Mouse (Mus musculus) ES-Bruce4 (cell line): ENCODE results near the gene 1700025G04Rik. TPM values are rescaled to one million over a fixed set of nuclear protein-coding genes. Genes with fewer than 3 reads are reported as not detected.

Experiments used
- H3K27ac ChIP-seq: 2 replicates; pipeline ENCODE4 v1.5.1; 2012; ENCODE audit warnings: low read length, inconsistent platforms; ENCODE audit not compliant: insufficient read depth
- H3K27me3 ChIP-seq: 2 replicates; pipeline ENCODE4 v1.6.1; 2012; ENCODE audit warnings: mild to moderate bottlenecking, low read length, inconsistent platforms; ENCODE audit not compliant: control insufficient read depth, poor library complexity, insufficient read depth, severe bottlenecking
- H3K36me3 ChIP-seq: 2 replicates; pipeline ENCODE4 v1.6.1; 2012; ENCODE audit warnings: inconsistent platforms, mild to moderate bottlenecking, low read length, moderate library complexity; ENCODE audit not compliant: control insufficient read depth, poor library complexity, insufficient read depth, severe bottlenecking
- H3K4me1 ChIP-seq: one replicate; pipeline ENCODE4 v1.8.1; 2011; ENCODE audit warnings: low read length; ENCODE audit not compliant: control insufficient read depth, insufficient read depth
- H3K4me3 ChIP-seq: 2 replicates; pipeline ENCODE4 v1.5.1; 2011; ENCODE audit warnings: low read depth, mild to moderate bottlenecking, low read length
- H3K9ac ChIP-seq: 2 replicates; pipeline ENCODE4 v1.6.1; 2012; ENCODE audit warnings: low read depth, mild to moderate bottlenecking, inconsistent platforms; ENCODE audit not compliant: poor library complexity, severe bottlenecking
- H3K9me3 ChIP-seq: replicated peaks from 2 replicates; pipeline ENCODE4 v1.6.1; 2012; ENCODE audit warnings: mild to moderate bottlenecking, low read length, inconsistent platforms; ENCODE audit not compliant: control insufficient read depth, poor library complexity, insufficient read depth, severe bottlenecking
- CTCF ChIP-seq: IDR thresholded peaks from one replicate; pipeline ENCODE4 v1.8.1; 2011; ENCODE audit warnings: low read depth, low read length
- EP300 ChIP-seq: IDR thresholded peaks from 2 replicates; pipeline ENCODE4 v1.6.1; 2011; ENCODE audit warnings: low read depth, low read length; ENCODE audit not compliant: insufficient read depth
- POLR2A ChIP-seq: IDR thresholded peaks from one replicate; pipeline ENCODE4 v1.8.1; 2011; ENCODE audit warnings: low read length; ENCODE audit not compliant: insufficient read depth
- polyA plus RNA-seq: library from polyadenylated mRNA; stranded (reverse); fragments of >200 nt; gene quantifications from 2 replicates; pipeline ENCODE4 v1.2.4, GENCODE M21; 2011; ENCODE audit warnings: low read depth; ENCODE audit not compliant: missing spikeins, insufficient read depth, insufficient read length

1700025G04Rik gene
- polyA plus RNA-seq, 1 experiment: 14.3 TPM

- TF ChIP-seq CTCF (no peak), POLR2A (no peak), EP300 (no peak)
- H3K4me3 ChIP-seq: no peak overlapping the region
Measured at GRCm38 (mm10) chr1:151985056-151985455, 104.9 kb downstream of the 1700025G04Rik start.

GRCm38 (mm10) chr1:151983991-151984390, 105.9 kb downstream of the 1700025G04Rik start:
- H3K27ac ChIP-seq: no peak overlapping the region
- TF ChIP-seq POLR2A (no peak), EP300 (0 out of 2 replicates have a peak, but pooled peaks have one; percentile 37), CTCF (no peak)
- H3K9me3 ChIP-seq: no peaks in the 10 kb centered on the region

More at GRCm38 (mm10) chr1:151985056-151985455, 104.9 kb downstream of the 1700025G04Rik start:
- Histone ChIP-seq H3K27ac (no peak overlapping the region), H3K36me3 (no peaks in the 10 kb centered on the region), H3K9ac (no peak overlapping the region), H3K4me1 (no peaks in the 10 kb centered on the region), H3K27me3 (no peaks in the 10 kb centered on the region), H3K9me3 (no peaks in the 10 kb centered on the region)

GRCm38 (mm10) chr1:151980498-151980897, 109.4 kb downstream of the 1700025G04Rik start:
- Histone ChIP-seq H3K27ac (no peak overlapping the region), H3K27me3 (no peaks in the 10 kb centered on the region), H3K9ac (no peak overlapping the region), H3K9me3 (no peaks in the 10 kb centered on the region), H3K4me3 (no peak overlapping the region), H3K36me3 (no peaks in the 10 kb centered on the region), H3K4me1 (peaks cover 5% of the 10 kb centered on the region)
- TF ChIP-seq EP300 (no peak), CTCF (no peak), POLR2A (no peak)

More at GRCm38 (mm10) chr1:151983991-151984390, 105.9 kb downstream of the 1700025G04Rik start:
- Histone ChIP-seq H3K4me3 (no peak overlapping the region), H3K36me3 (no peaks in the 10 kb centered on the region), H3K9ac (no peak overlapping the region), H3K4me1 (no peaks in the 10 kb centered on the region), H3K27me3 (no peaks in the 10 kb centered on the region)

GRCm38 (mm10) chr1:151979803-151980456, 110.0 kb downstream of the 1700025G04Rik start:
- Histone ChIP-seq H3K27me3 (no peaks in the 10 kb centered on the region), H3K27ac (no peak overlapping the region), H3K36me3 (no peaks in the 10 kb centered on the region), H3K4me3 (no peak overlapping the region), H3K9ac (no peak overlapping the region), H3K9me3 (no peaks in the 10 kb centered on the region), H3K4me1 (peaks cover 5% of the 10 kb centered on the region)
- TF ChIP-seq POLR2A (no peak), CTCF (no peak), EP300 (no peak)

GRCm38 (mm10) chr1:151978751-151979150, 111.2 kb downstream of the 1700025G04Rik start:
- no peak overlapping the region for H3K27ac ChIP-seq
- H3K9me3 ChIP-seq: no peaks in the 10 kb centered on the region

GRCm38 (mm10) chr1:151977596-151977995, 112.3 kb downstream of the 1700025G04Rik start:
- H3K9ac ChIP-seq: no peak overlapping the region
- H3K9me3 ChIP-seq: no peaks in the 10 kb centered on the region
- TF ChIP-seq CTCF (no peak), POLR2A (no peak), EP300 (no peak)
- H3K27me3 ChIP-seq: no peaks in the 10 kb centered on the region
- no peaks in the 10 kb centered on the region for H3K36me3 ChIP-seq
- peaks cover 5% of the 10 kb centered on the region for H3K4me1 ChIP-seq
- H3K27ac ChIP-seq: no peak overlapping the region
- no peak overlapping the region for H3K4me3 ChIP-seq

More at GRCm38 (mm10) chr1:151978751-151979150, 111.2 kb downstream of the 1700025G04Rik start:
- Histone ChIP-seq H3K27me3 (no peaks in the 10 kb centered on the region), H3K4me3 (no peak overlapping the region), H3K36me3 (no peaks in the 10 kb centered on the region), H3K9ac (no peak overlapping the region), H3K4me1 (peaks cover 5% of the 10 kb centered on the region)
- TF ChIP-seq EP300: no peak
